25 mouse cellular contexts compared by ENCODE assay signal in genomic region chr11:23676100-23676499, GRCm38 (mm10).
"Had no signal": no experiment of that assay in that cellular context is flagged by ENCODE, and none has a peak within 500 bp of the region (broad histone marks: within the 10 kb centered on the region; RNA-seq: fewer than 3 reads in every experiment).

No protein-coding gene starts in this region.

- H3K27me3 ChIP-seq: heart, embryonic 12.5 days; hindbrain, embryonic 12.5 days; intestine, embryonic 15.5 days; limb, embryonic 12.5 days had no signal

- H3K4me2 ChIP-seq: heart, embryonic 12.5 days; hindbrain, embryonic 12.5 days; hindbrain, embryonic 14.5 days; intestine, embryonic 15.5 days; limb, embryonic 12.5 days; liver, embryonic 11.5 days had no signal

- DNase-seq: gastrocnemius, adult 2 months; gastrocnemius, postnatal 10 days; gastrocnemius, postnatal 25 days; heart, adult 2 months; heart, postnatal 10 days; heart, postnatal 4 days; kidney, adult 18-20 months; kidney, adult 8-10 months; kidney, postnatal 10 days; kidney, postnatal 25 days; kidney, postnatal 4 days; liver had no signal

- H3K4me3 ChIP-seq: gastrocnemius, adult 2 months; heart, adult 2 months; heart, embryonic 12.5 days; hindbrain, embryonic 10.5 days; hindbrain, embryonic 12.5 days; intestine, embryonic 15.5 days; layer of hippocampus, adult 2 months; left cerebral cortex, adult 2 months; limb, embryonic 10.5 days; limb, embryonic 12.5 days had no signal

- H3K9me3 ChIP-seq: heart, embryonic 12.5 days; hindbrain, embryonic 10.5 days; hindbrain, embryonic 12.5 days; intestine, embryonic 15.5 days; limb, embryonic 10.5 days; limb, embryonic 12.5 days had no signal

- ATAC-seq: hindbrain, embryonic 16.5 days; inflammation-experienced regulatory T-cells, adult 6 months; intestine, embryonic 15.5 days; intestine, postnatal 0 days had no signal

- H3K9ac ChIP-seq: heart, embryonic 12.5 days; hindbrain, embryonic 12.5 days; hindbrain, embryonic 14.5 days; intestine, embryonic 15.5 days; limb, embryonic 12.5 days had no signal

- H3K4me1 ChIP-seq: heart, embryonic 12.5 days; hindbrain, embryonic 10.5 days; hindbrain, embryonic 12.5 days; intestine, embryonic 15.5 days; limb, embryonic 10.5 days; limb, embryonic 12.5 days had no signal

- H3K27ac ChIP-seq: gastrocnemius, adult 2 months; heart, adult 2 months; hindbrain, embryonic 10.5 days; hindbrain, embryonic 12.5 days; hindbrain, embryonic 14.5 days; intestine, embryonic 15.5 days; layer of hippocampus, adult 2 months; left cerebral cortex, adult 2 months; limb, embryonic 10.5 days; limb, embryonic 12.5 days had no signal
